Mouse (Mus musculus) embryonic fibroblast, embryonic 13.5 days (primary cell): Measurements from ENCODE around the gene Fat3. TPM values are rescaled to one million over a fixed set of nuclear protein-coding genes. Genes with fewer than 3 reads are reported as not detected.

ENCODE experiments used
- H3K27ac ChIP-seq: 2 replicates; pipeline ENCODE4 v1.5.1; 2012; ENCODE audit warnings: low read length, control low read depth, inconsistent platforms; ENCODE audit not compliant: insufficient read depth
- H3K4me1 ChIP-seq: 2 replicates; pipeline ENCODE4 v1.6.1; 2011; ENCODE audit warnings: low read length; ENCODE audit not compliant: control insufficient read depth, insufficient read depth
- H3K4me3 ChIP-seq: 2 replicates; pipeline ENCODE4 v1.5.1; 2011; ENCODE audit warnings: mild to moderate bottlenecking, control low read depth, low read length; ENCODE audit not compliant: insufficient read depth
- CTCF ChIP-seq: IDR thresholded peaks from 2 replicates; pipeline ENCODE4 v1.5.1; 2011; ENCODE audit warnings: mild to moderate bottlenecking, control low read depth, low read length, moderate library complexity, borderline replicate concordance; ENCODE audit not compliant: insufficient read depth
- POLR2A ChIP-seq: IDR thresholded peaks from 2 replicates; pipeline ENCODE4 v1.6.1; 2011; ENCODE audit warnings: low read depth, mild to moderate bottlenecking, control low read depth, low read length, moderate library complexity
- polyA plus RNA-seq: library from polyadenylated mRNA; stranded (reverse); fragments of >200 nt; gene quantifications from 2 replicates; pipeline ENCODE4 v1.2.4, GENCODE M21; 2011; ENCODE audit warnings: low read depth; ENCODE audit not compliant: missing spikeins, insufficient read length

Gene Fat3
- polyA plus RNA-seq, 1 experiment, result 3.0 TPM

DNA sequence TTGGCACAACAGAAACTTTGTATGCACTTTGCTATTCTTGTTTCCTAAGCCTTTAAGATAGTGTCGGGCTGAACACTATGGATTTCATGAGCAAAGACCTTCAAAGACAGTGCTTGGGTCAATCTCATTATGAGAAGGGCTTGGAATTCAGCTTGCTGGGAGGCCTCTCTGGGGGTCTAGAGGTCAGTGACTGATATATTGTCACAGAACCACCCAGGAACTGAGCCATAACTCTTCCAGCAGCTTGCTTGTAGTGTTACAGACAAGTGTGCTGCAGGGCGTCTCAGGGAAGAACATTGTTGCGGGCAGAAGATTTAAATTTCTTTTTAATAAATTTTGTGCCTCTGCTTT is 347.5 kb downstream of the Fat3 start:
- H3K27ac ChIP-seq, result no peak overlapping the region
- no peak overlapping the region for H3K4me3 ChIP-seq
- TF ChIP-seq POLR2A (no peak), CTCF (no peak)
- no peaks in the 10 kb centered on the region for H3K4me1 ChIP-seq

DNA sequence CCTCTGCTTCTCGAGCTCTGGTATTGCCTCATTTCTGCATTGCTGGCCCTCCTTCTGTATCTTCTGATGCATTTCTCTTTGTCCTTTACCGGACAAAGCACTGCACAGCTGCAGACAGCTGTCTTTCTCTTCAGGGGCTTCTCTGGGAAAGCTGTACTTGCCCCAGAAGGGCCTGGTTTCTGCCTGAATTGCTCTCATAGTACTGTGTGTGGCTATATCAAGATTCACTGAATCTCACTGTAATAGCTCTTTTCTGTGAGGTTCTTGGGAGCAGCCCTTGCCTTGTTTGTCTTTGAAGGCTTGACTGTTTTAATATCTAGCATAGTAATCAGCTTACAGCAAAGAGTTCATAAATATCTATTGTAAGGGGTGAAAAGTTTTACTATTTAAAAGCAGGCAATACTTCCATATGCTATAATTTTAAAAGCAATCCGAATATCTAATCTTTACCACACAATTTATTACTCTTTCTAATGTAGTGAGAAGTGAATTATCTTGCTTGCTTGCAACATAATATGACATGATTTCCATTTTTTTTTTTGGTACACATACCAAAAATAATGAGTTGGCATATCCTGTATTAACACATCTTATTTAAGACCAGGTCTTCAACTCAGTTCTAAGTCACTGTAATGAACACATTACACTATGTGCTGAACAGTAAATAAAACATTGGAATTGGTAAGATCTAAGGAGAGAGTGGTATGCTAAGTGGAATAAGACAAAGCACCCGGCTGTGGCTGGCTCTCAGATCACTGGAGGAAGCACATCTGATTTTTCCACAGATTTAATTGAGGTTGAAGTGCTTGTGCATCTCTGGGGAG is 348.1 kb downstream of the Fat3 start:
- Histone ChIP-seq H3K4me3 (no peak overlapping the region), H3K4me1 (no peaks in the 10 kb centered on the region), H3K27ac (no peak overlapping the region)
- TF ChIP-seq POLR2A (no peak), CTCF (no peak)

GRCm38 (mm10) chr9:16150046-16150445 is 351.0 kb downstream of the Fat3 start:
- no peak for TF ChIP-seq CTCF
- no peak for TF ChIP-seq POLR2A
- Histone ChIP-seq H3K4me3 (no peak overlapping the region), H3K27ac (no peak overlapping the region), H3K4me1 (no peaks in the 10 kb centered on the region)

DNA sequence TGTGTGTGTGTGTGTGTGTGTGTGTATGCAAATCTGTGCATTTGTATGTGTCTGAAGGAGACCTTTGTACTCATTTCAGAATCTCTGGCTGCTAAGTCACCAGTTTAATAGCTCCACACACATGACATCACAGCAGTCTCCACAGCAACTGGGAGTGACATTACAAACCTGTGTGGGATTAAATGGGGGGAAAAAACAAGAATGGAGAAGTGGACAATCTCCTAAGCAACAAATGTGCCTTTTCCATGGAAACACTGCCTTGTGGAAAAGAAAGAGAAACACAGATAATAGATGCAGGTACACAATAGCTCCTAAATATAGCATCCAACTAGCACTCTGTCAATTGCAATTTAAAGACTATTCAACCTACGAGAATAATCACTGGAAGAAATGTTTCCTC is 353.4 kb downstream of the Fat3 start:
- H3K27ac ChIP-seq, result no peak overlapping the region; the same call in 1 of the 2 replicates
- no peak for TF ChIP-seq POLR2A
- TF ChIP-seq CTCF, result no peak
- no peak overlapping the region for H3K4me3 ChIP-seq
- H3K4me1 ChIP-seq, result no peaks in the 10 kb centered on the region

- Histone ChIP-seq H3K27ac (no peak overlapping the region), H3K4me3 (no peak overlapping the region), H3K4me1 (no peaks in the 10 kb centered on the region)
- TF ChIP-seq POLR2A (no peak), CTCF (no peak)
Observed at GRCm38 (mm10) chr9:16144684-16145083, 356.4 kb downstream of the Fat3 start.

- H3K4me3 ChIP-seq, result no peak overlapping the region
- H3K4me1 ChIP-seq, result no peaks in the 10 kb centered on the region
- TF ChIP-seq CTCF (no peak), POLR2A (no peak)
- H3K27ac ChIP-seq, result no peak overlapping the region
Observed at GRCm38 (mm10) chr9:16139300-16139699, 361.8 kb downstream of the Fat3 start.

DNA sequence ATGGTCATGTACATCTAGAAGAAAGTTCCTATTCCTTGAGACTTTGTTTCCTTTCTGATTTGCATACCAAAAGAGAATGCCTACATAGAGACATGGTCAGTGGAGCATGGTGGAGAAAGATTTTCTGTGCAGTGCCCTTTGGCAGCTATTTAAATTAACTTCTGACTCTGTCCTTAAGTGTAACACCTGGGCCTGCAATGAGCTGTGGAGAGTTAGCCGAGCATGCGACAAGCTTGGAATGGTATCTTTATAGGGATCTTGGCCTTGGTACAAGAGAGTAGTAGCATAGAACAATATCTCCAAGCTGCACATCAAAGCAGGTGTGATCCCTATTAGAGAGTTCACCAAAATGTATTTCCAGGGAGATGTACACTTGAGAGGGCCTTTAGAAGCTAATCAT is 368.0 kb downstream of the Fat3 start:
- H3K27ac ChIP-seq, result no peak overlapping the region
- TF ChIP-seq CTCF, result no peak
- TF ChIP-seq POLR2A, result no peak
- no peaks in the 10 kb centered on the region for H3K4me1 ChIP-seq
- no peak overlapping the region for H3K4me3 ChIP-seq

DNA sequence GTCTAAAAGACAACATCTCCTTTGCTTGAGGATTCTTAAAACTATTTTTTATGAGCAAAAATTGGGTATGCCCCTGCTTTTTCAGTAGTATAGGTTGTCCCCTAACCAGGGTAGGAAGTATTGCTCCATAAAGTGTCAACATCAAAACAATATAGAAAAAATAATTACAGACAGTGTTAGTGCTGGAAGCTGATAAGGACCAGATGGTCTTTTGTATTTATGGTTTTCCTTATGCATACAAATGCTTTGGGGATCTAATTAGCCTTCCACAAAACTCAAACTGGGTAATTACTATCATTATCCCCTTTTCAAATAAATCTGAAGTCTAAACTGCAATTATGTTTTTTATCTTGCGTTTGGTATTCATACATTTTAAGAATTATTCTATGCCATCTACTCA is 368.5 kb downstream of the Fat3 start:
- no peak overlapping the region for H3K4me3 ChIP-seq
- H3K4me1 ChIP-seq, result no peaks in the 10 kb centered on the region
- no peak overlapping the region for H3K27ac ChIP-seq
- TF ChIP-seq POLR2A, result no peak
- no peak for TF ChIP-seq CTCF

DNA sequence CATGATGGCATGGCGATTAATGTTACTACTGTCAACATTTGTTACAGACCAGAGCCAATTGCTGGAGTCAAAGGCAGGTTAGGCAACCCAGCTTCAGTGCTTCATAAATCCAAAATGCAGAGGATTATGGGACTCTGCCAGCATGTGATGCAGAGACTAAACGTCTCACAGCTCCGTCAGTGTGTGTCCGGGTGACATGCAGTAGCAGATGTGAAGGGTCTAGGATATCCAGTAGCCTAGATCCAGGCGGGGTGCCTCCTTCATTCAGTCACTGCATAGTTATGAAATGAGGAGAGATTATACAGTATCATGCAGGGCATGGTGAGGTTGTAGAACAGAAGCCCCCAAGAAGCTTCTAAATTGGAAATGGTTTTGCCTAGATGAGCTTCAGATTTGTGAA is 379.3 kb downstream of the Fat3 start:
- TF ChIP-seq CTCF (no peak), POLR2A (no peak)
- Histone ChIP-seq H3K4me1 (no peaks in the 10 kb centered on the region), H3K4me3 (no peak overlapping the region), H3K27ac (no peak overlapping the region)

DNA sequence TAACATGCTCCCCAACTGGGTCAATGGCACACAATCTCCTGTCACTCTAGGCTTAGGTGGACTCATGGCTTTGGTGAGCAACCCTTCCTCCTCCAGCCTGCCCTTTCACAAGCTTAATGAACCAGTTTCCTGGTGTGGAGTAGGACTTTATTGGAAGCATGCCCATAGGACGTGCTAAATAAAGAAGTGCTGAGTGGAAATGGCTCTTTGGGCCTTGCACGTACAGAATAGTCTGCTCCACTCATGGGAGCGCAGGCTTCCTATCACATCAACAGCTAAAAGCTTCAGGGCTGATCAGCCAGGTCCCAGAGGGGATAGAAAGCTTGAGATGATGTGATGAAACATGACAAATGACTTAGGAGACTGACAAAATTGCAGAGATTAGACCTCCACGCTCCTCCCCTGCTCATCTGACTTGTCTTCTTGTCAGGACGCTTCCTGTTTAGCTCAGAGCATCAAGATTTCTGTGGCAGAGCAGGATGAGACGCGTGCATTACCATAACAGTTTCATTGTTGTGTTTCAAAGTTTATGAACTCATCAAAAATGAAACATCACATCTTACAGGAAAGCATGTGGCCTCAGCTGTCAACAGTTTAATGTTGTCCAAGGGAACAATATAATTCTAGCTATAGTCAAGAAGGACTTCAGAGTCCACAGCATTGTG is 386.1 kb downstream of the Fat3 start:
- no peak overlapping the region for H3K27ac ChIP-seq
- no peaks in the 10 kb centered on the region for H3K4me1 ChIP-seq
- TF ChIP-seq CTCF (no peak), POLR2A (no peak)
- no peak overlapping the region for H3K4me3 ChIP-seq
